11 mouse cellular contexts compared by ENCODE assay signal in the genomic region with DNA sequence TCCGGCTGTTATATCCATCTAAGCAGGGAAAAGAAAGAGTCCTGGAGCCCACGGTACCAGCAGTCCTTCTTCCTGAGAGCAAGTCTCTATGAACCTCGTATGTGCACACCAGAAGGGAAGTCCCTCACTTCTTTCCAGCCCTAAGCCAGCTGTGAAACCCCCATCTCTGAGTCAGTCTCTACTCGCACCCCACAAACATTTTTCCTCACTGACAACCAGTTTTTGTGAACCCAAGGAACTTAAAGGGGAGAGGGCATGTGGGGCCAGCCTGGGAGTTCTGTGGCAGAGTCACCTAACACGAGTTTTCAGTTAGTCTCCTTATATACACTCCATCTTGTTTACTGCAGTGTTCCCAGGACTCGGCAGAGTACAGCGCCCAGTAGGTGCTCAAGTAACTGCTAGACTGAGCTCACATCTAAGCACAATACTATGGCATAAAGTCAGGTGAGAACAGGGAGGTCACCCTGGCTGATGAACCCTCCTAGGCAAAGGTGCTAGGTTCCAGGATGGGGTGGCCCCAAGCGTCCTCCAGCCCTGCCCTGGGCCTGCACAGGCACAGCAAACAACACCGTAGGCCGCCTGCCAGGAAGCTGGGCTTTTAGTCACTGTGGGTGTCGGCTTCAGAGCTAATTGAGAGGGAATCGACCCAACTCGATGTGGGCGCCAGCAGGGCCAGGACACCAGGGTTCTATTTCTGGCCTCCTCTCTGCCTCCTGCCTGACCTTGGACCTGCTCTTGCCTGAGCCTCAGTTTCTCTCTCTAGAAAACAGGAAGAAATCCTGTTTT. TPM values are rescaled to one million over a fixed set of nuclear protein-coding genes. Genes with fewer than 3 reads are reported as not detected.
A peak's percentile ranks its signal among the peaks of the same experiment; 100 is the strongest.
DNase-seq lines count a peak whose midpoint lies in the region; ATAC-seq lines count a peak whose summit lies in the region.
"Had no signal": no experiment of that assay in that cellular context is flagged by ENCODE, and none has a peak within 500 bp of the region (broad histone marks: within the 10 kb centered on the region; RNA-seq: fewer than 3 reads in every experiment).

No protein-coding gene starts in this region.

- peaks cover 89% of the 10 kb centered on the region for H3K4me1 ChIP-seq in forebrain, embryonic 13.5 days
- H3K4me1 ChIP-seq in forebrain, embryonic 12.5 days, result peaks cover 86% of the 10 kb centered on the region
- H3K4me1 ChIP-seq in limb, embryonic 12.5 days (replicated peaks), result peaks cover 90% of the 10 kb centered on the region

- DNase-seq in urinary bladder, adult 2 months (ENCODE audit: low spot score), result peak; percentile 56
- no peak for DNase-seq in urinary bladder, postnatal 10 days (ENCODE audit: low spot score)
- no peak for DNase-seq in cerebellum, adult 8-10 months

- peaks cover 46% of the 10 kb centered on the region for H3K27me3 ChIP-seq in forebrain, embryonic 13.5 days
- peaks cover 59% of the 10 kb centered on the region for H3K27me3 ChIP-seq in forebrain, embryonic 12.5 days
- no peaks in the 10 kb centered on the region for H3K27me3 ChIP-seq in limb, embryonic 12.5 days

- ATAC-seq in forebrain, embryonic 13.5 days, result no peak
- no peak for ATAC-seq in forebrain, embryonic 12.5 days (ENCODE audit: low FRiP score)
- no peak for ATAC-seq in limb, embryonic 12.5 days (ENCODE audit: insufficient number of reproducible peaks, insufficient read depth, low FRiP score, low TSS enrichment, low read depth)
- ATAC-seq in megakaryocyte, adult 5-6 weeks (ENCODE audit: poor library complexity, severe bottlenecking), result no peak
- ATAC-seq in cerebellum, adult (ENCODE audit: insufficient number of reproducible peaks, low FRiP score, low TSS enrichment), result no peak

- no peak overlapping the region for H3K4me3 ChIP-seq in forebrain, embryonic 13.5 days
- H3K4me3 ChIP-seq in forebrain, embryonic 12.5 days (replicated peaks), result no peak overlapping the region
- 0 out of 2 replicates have a peak overlapping the region, but pooled peaks have one; percentile 3 for H3K4me3 ChIP-seq in limb, embryonic 12.5 days (replicated peaks)

- peaks cover 15% of the 10 kb centered on the region for H3K36me3 ChIP-seq in forebrain, embryonic 13.5 days (ENCODE audit: poor library complexity, severe bottlenecking)
- H3K36me3 ChIP-seq in forebrain, embryonic 12.5 days (replicated peaks), result peaks cover 11% of the 10 kb centered on the region; the same call in 1 of the 2 replicates
- peaks cover 63% of the 10 kb centered on the region for H3K36me3 ChIP-seq in limb, embryonic 12.5 days

- H3K4me2 ChIP-seq in forebrain, embryonic 13.5 days, result no peak overlapping the region
- no peak overlapping the region for H3K4me2 ChIP-seq in forebrain, embryonic 12.5 days
- peak overlapping the region; percentile 21; the same call in 1 of the 2 replicates for H3K4me2 ChIP-seq in limb, embryonic 12.5 days

- 68% methylated on average over 14 of the region's 14 CpGs for WGBS in forebrain, embryonic 13.5 days
- WGBS in forebrain, embryonic 12.5 days, result 71% methylated on average over 14 of the region's 14 CpGs
- 47% methylated on average over 14 of the region's 14 CpGs for WGBS in limb, embryonic 12.5 days

- H3K27ac ChIP-seq in forebrain, embryonic 13.5 days, result no peak overlapping the region; the same call in 1 of the 2 replicates
- H3K27ac ChIP-seq in forebrain, embryonic 12.5 days, result no peak overlapping the region
- peak overlapping the region; percentile 62 for H3K27ac ChIP-seq in limb, embryonic 12.5 days
- H3K27ac ChIP-seq: macrophage had no signal

- H3K9ac ChIP-seq in forebrain, embryonic 13.5 days, result 0 out of 2 replicates have a peak overlapping the region, but pooled peaks have one; percentile 12
- H3K9ac ChIP-seq in forebrain, embryonic 12.5 days, result no peak overlapping the region
- peak overlapping the region; percentile 48 for H3K9ac ChIP-seq in limb, embryonic 12.5 days (replicated peaks)

- no peaks in the 10 kb centered on the region for H3K9me3 ChIP-seq in forebrain, embryonic 13.5 days (replicated peaks)
- no peaks in the 10 kb centered on the region for H3K9me3 ChIP-seq in forebrain, embryonic 12.5 days
- H3K9me3 ChIP-seq in limb, embryonic 12.5 days, result no peaks in the 10 kb centered on the region

RNA-seq across cellular contexts. Expression of a gene that starts 6.7 kb away (rescaled TPM):
- 6.8 and 7.7 TPM in 2 replicates for polyA plus RNA-seq in forebrain, embryonic 13.5 days (2015; fragmentation: Nextera tagmentation; extraction: Ambion mirVana)
- 13.2 and 15.2 TPM in 2 replicates for polyA plus RNA-seq in forebrain, embryonic 12.5 days (2016; fragmentation: Nextera tagmentation; extraction: Ambion mirVana)
- 110 and 111 TPM in 2 replicates for polyA plus RNA-seq in urinary bladder, adult 2 months (2012; rRNA removed)
- polyA plus RNA-seq in limb, embryonic 12.5 days (2016; fragmentation: Nextera tagmentation; extraction: Ambion mirVana), result 47.6 and 53.5 TPM in 2 replicates
- total RNA-seq in megakaryocyte, adult 5-6 weeks (2015), result not detected in 2 replicates
- not detected in 2 replicates for total RNA-seq in megakaryocyte, adult 5-6 weeks (2017)
- polyA plus RNA-seq: macrophage had no signal

RNA-seq across cellular contexts. Expression of a gene that starts 24.0 kb away (rescaled TPM):
- polyA plus RNA-seq in forebrain, embryonic 13.5 days (2015; fragmentation: Nextera tagmentation; extraction: Ambion mirVana), result 1.3 and 1.8 TPM in 2 replicates
- 1.7 and 2.1 TPM in 2 replicates for polyA plus RNA-seq in forebrain, embryonic 12.5 days (2016; fragmentation: Nextera tagmentation; extraction: Ambion mirVana)
- polyA plus RNA-seq in urinary bladder, adult 2 months (2012; rRNA removed), result 0.06 TPM in 1 of 2 replicates, not detected in the other
- polyA plus RNA-seq in limb, embryonic 12.5 days (2016; fragmentation: Nextera tagmentation; extraction: Ambion mirVana), result 2.1 and 2.2 TPM in 2 replicates
- not detected in 2 replicates for total RNA-seq in megakaryocyte, adult 5-6 weeks (2015)
- not detected in 2 replicates for total RNA-seq in megakaryocyte, adult 5-6 weeks (2017)
- total RNA-seq: CH12.LX; heart, postnatal 36 days had no signal
- polyA plus RNA-seq: macrophage had no signal

RNA-seq across cellular contexts. Expression of a gene that starts 34.2 kb away (rescaled TPM):
- 14.3 and 14.6 TPM in 2 replicates for polyA plus RNA-seq in forebrain, embryonic 13.5 days (2015; fragmentation: Nextera tagmentation; extraction: Ambion mirVana)
- polyA plus RNA-seq in forebrain, embryonic 12.5 days (2016; fragmentation: Nextera tagmentation; extraction: Ambion mirVana), result 8.5 and 10.6 TPM in 2 replicates
- polyA plus RNA-seq in urinary bladder, adult 2 months (2012; rRNA removed), result 0.44 and 0.45 TPM in 2 replicates
- 3.5 and 5.0 TPM in 2 replicates for polyA plus RNA-seq in limb, embryonic 12.5 days (2016; fragmentation: Nextera tagmentation; extraction: Ambion mirVana)
- not detected in 2 replicates for total RNA-seq in megakaryocyte, adult 5-6 weeks (2015)
- total RNA-seq in megakaryocyte, adult 5-6 weeks (2017), result not detected in 2 replicates
- polyA plus RNA-seq: macrophage had no signal
